Mouse (Mus musculus) layer of hippocampus, adult 2 months (tissue): Measurements from ENCODE around the gene Olfr1148. TPM values are rescaled to one million over a fixed set of nuclear protein-coding genes. Genes with fewer than 3 reads are reported as not detected.

Source experiments
- DNase-seq, 2 experiments: peaks; one replicate each; pipeline ENCODE4 v3.0.0; 2022; ENCODE audit warnings: low spot score in 2 of 2
- H3K27ac ChIP-seq: fragments of 200-600 bp; 2 replicates; pipeline ENCODE4 v1.8.1; 2022
- H3K4me3 ChIP-seq: fragments of 200-600 bp; 2 replicates; pipeline ENCODE4 v1.8.1; 2022; ENCODE audit warnings: mild to moderate bottlenecking
- CTCF ChIP-seq: fragments of 200-600 bp; conservative IDR thresholded peaks from 2 replicates; pipeline ENCODE4 v1.8.1; 2022; ENCODE audit warnings: antibody characterized with exemption, mild to moderate bottlenecking, moderate library complexity
- long read RNA-seq, 2 experiments: library from polyadenylated mRNA; stranded (forward); transcript quantifications; one replicate each; pipeline ENCODE4 v2.0.0; 2021; ENCODE audit warnings: borderline mapping rate in 2 of 2
- total RNA-seq, 2 experiments: library from RNA; stranded (reverse); gene quantifications; 2 replicates each; pipeline ENCODE4 v1.2.3; 2021

The Olfr1148 gene
- not detected for total RNA-seq
- long read RNA-seq, experiment 1 = 0 reads
- long read RNA-seq, experiment 2 = 0 reads

DNA sequence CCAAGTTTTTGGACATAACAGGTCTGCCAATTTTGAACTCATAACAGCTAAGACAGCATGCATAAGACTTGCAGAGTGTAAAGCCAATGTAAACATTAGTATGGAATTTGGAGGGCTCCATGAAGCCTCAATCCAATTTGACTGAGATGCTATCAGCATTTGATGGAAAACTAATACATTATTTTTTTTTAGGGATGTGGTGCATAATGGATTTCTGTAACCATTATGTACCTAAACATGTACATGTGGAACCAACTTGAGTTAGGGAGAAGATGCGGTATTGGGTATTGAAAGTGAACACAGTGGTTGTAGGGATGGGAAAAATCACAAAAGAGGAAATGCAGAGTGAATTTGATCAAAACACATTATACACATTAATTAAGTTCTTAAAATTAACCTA lies at the start of gene Olfr1148:
TSS of gene Olfr1148 (plus strand) at position 301 of the 400 bp plus-strand sequence.
- DNase-seq = no peak
- no peak within 1 kb of the TSS for H3K27ac ChIP-seq
- no peak for TF ChIP-seq CTCF
- no peak within 1 kb of the TSS for H3K4me3 ChIP-seq

DNA sequence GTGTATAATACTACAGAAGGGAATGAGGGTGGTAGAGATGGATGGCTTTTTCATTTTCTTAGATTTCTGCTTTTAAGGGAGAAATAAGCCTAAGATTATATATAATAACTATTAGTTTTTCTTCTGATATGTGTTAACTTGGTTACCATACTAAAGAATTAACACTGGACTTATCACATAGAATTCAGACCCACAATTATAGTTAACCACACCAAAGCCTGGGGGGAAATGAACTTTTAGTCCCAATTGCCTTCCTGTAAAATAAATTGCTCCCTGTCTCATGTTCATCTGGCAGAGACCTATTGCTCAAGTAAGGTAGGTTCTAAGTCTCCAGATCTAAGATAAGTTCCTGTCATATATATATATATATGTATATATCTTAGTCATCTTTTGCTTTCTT lies 30.0 kb upstream of the Olfr1148 start, which contains the start of gene Olfr1143:
TSS of gene Olfr1143 (plus strand) at position 301 of the 400 bp plus-strand sequence.
- Histone ChIP-seq H3K4me3 (no peak within 1 kb of the TSS), H3K27ac (no peak within 1 kb of the TSS)
- DNase-seq = no peak
- TF ChIP-seq CTCF = no peak

DNA sequence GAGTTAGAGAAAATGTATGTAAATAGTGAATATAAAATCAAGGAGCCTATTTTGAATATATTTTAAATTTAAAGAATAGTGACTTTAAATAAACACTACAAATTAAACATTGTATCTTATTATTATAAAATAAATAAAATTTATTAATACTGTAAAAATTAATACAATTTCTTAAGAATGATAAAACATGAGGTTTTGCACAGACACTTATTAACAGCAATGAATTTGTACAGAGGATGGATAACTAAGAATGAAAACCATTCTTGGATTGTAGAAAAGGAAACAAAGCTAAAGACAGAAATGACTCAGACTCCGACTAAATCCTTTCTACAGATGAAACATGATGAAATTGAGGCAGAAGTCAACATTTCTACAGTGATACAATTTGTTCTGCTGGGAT lies 20.8 kb upstream of the Olfr1148 start, which contains the start of gene Olfr1145:
TSS of gene Olfr1145 (plus strand) at position 301 of the 400 bp plus-strand sequence.
- no peak within 1 kb of the TSS for H3K4me3 ChIP-seq

GRCm38 (mm10) chr2:87843693-87844092 lies 13.4 kb downstream of the Olfr1148 start, which contains the start of gene Olfr1150-ps1:
Gene Olfr1150-ps1 (plus strand): TSS chr2:87843993.
- TF ChIP-seq CTCF = no peak
- Histone ChIP-seq H3K27ac (no peak within 1 kb of the TSS), H3K4me3 (no peak within 1 kb of the TSS)
- no peak for DNase-seq

More for the DNA sequence above, 20.8 kb upstream of the Olfr1148 start, which contains the start of gene Olfr1145:
- TF ChIP-seq CTCF = no peak
- no peak for DNase-seq
- H3K27ac ChIP-seq = no peak within 1 kb of the TSS

DNA sequence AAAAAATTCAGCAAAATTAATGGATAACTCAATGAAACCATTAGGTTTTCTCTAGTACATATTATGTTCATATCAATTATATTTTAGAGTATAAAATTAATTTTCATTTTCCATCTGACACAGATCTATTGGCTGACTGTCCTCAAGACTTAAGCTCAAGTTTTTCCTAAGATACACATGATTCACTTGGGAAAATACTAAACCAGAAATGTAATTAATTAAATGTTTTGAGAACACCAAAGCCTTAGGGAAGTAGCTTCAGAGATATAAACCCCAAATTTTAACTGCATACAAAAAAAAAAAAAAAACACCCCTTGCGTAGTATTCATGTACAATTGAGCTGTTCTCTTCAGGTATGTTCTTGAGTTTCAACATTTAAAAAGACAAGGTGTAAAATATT lies 25.2 kb downstream of the Olfr1148 start, which contains the start of gene Olfr1151:
TSS of gene Olfr1151 (plus strand) at position 301 of the 400 bp plus-strand sequence.
- TF ChIP-seq CTCF = no peak
- DNase-seq = no peak
- Histone ChIP-seq H3K4me3 (no peak within 1 kb of the TSS), H3K27ac (no peak within 1 kb of the TSS)

- TF ChIP-seq CTCF = no peak
- no peak for DNase-seq
- Histone ChIP-seq H3K27ac (no peak within 1 kb of the TSS), H3K4me3 (no peak within 1 kb of the TSS)
These were observed 35.9 kb downstream of the Olfr1148 start, which contains the start of gene Olfr1152 for GRCm38 (mm10) chr2:87866192-87866591. Gene Olfr1152 (plus strand): TSS chr2:87866492.

Other genes with a start within 250 kb of the Olfr1148 start
- gene Olfr1130, start 224.3 kb upstream of the Olfr1148 start, total RNA-seq = not detected
- gene Olfr1131, start 203.4 kb upstream of the Olfr1148 start, total RNA-seq = not detected
- not detected for gene Olfr1132, start 193.0 kb upstream of the Olfr1148 start, total RNA-seq
- not detected for gene Olfr1133, start 183.2 kb upstream of the Olfr1148 start, total RNA-seq
- gene Olfr1134, start 172.1 kb upstream of the Olfr1148 start, total RNA-seq = not detected
- gene Olfr1135, start 156.9 kb upstream of the Olfr1148 start, total RNA-seq = not detected
- not detected for gene Olfr1136, start 136.6 kb upstream of the Olfr1148 start, total RNA-seq
- not detected for gene Olfr1137, start 117.4 kb upstream of the Olfr1148 start, total RNA-seq
- gene Olfr1138, start 90.6 kb upstream of the Olfr1148 start, total RNA-seq = not detected
- gene Olfr1140, start 86.8 kb upstream of the Olfr1148 start, total RNA-seq = not detected
- gene Olfr1141, start 76.5 kb upstream of the Olfr1148 start, total RNA-seq = not detected
- gene Olfr152, start 51.0 kb upstream of the Olfr1148 start, total RNA-seq = not detected
- not detected for gene Olfr1143, start 29.9 kb upstream of the Olfr1148 start, total RNA-seq
- gene Olfr1145, start 20.7 kb upstream of the Olfr1148 start, total RNA-seq = not detected
- gene Olfr1150-ps1, start 13.5 kb downstream of the Olfr1148 start, total RNA-seq = not detected
- not detected for gene Olfr1151, start 25.3 kb downstream of the Olfr1148 start, total RNA-seq
- gene Olfr1152, start 36.0 kb downstream of the Olfr1148 start, total RNA-seq = not detected
- not detected for gene Olfr1153, start 64.4 kb downstream of the Olfr1148 start, total RNA-seq
- not detected for gene Olfr1154, start 74.6 kb downstream of the Olfr1148 start, total RNA-seq
- not detected for gene Olfr1155, start 114.6 kb downstream of the Olfr1148 start, total RNA-seq
- under 1 TPM in 1 of 2 experiments, not detected in 1; 0.15 TPM for gene Olfr1156, start 122.6 kb downstream of the Olfr1148 start, total RNA-seq
- gene Olfr1157, start 137.8 kb downstream of the Olfr1148 start, total RNA-seq = not detected
- not detected for gene Olfr74, start 144.1 kb downstream of the Olfr1148 start, total RNA-seq
- gene Olfr1158, start 159.6 kb downstream of the Olfr1148 start, total RNA-seq = not detected
- not detected for gene Olfr1160, start 177.7 kb downstream of the Olfr1148 start, total RNA-seq
- gene Olfr1161, start 192.2 kb downstream of the Olfr1148 start, total RNA-seq = not detected
- gene Olfr73, start 207.2 kb downstream of the Olfr1148 start, total RNA-seq = not detected
- gene Olfr1162, start 220.6 kb downstream of the Olfr1148 start, total RNA-seq = not detected
- not detected for gene Olfr1163, start 241.3 kb downstream of the Olfr1148 start, total RNA-seq